Mouse (Mus musculus) megakaryocyte, embryonic 14.5 days (primary cell): ENCODE data around the gene Pck2. TPM values are rescaled to one million over a fixed set of nuclear protein-coding genes. Genes with fewer than 3 reads are reported as not detected.

Experiments
- H3K27me3 ChIP-seq: replicated peaks from 2 replicates; pipeline ENCODE3; 2012; ENCODE audit warnings: inconsistent platforms
- H3K36me3 ChIP-seq: replicated peaks from 2 replicates; pipeline ENCODE3; 2012; ENCODE audit warnings: low read length, inconsistent platforms, mixed read lengths
- H3K4me1 ChIP-seq: 2 replicates; pipeline ENCODE4 v1.6.1; 2012; ENCODE audit warnings: inconsistent platforms
- H3K4me3 ChIP-seq: replicated peaks from 2 replicates; pipeline ENCODE3; 2012; ENCODE audit warnings: moderate library complexity, mild to moderate bottlenecking, inconsistent platforms
- H3K9me3 ChIP-seq: 2 replicates; pipeline ENCODE4 v1.6.1; 2012; ENCODE audit warnings: inconsistent platforms
- FLI1 ChIP-seq: IDR thresholded peaks from 2 replicates; pipeline ENCODE4 v1.6.1; 2012; ENCODE audit warnings: low read length, inconsistent platforms, mixed read lengths
- GATA1 ChIP-seq: IDR thresholded peaks from 3 replicates; pipeline ENCODE4 v1.6.1; 2012; ENCODE audit warnings: mixed read lengths, low read length, inconsistent platforms, borderline replicate concordance
- polyA plus RNA-seq: library from polyadenylated mRNA; stranded (reverse); fragments of >175 nt; gene quantifications from 2 replicates; pipeline ENCODE4 v1.2.3, GENCODE M21; 2012; ENCODE audit warnings: low replicate concordance; ENCODE audit not compliant: insufficient read depth

The Pck2 gene
- 19.1 and 50.7 TPM in 2 replicates for polyA plus RNA-seq

GRCm38 (mm10) chr14:55540067-55540786, at the start of gene Pck2:
TSS of gene Pck2 (plus strand) at chr14:55540266.
- no peak for TF ChIP-seq GATA1
- no peak for TF ChIP-seq FLI1
- peak within 1 kb of the TSS; percentile 98 for H3K4me3 ChIP-seq
- H3K27me3 ChIP-seq = peaks cover 2% of the 10 kb centered on the region
- H3K9me3 ChIP-seq = no peaks in the 10 kb centered on the region
- peaks cover 48% of the 10 kb centered on the region for H3K4me1 ChIP-seq
- peaks cover 36% of the 10 kb centered on the region for H3K36me3 ChIP-seq

GRCm38 (mm10) chr14:55490361-55491201, 49.5 kb upstream of the Pck2 start, which contains the start of gene Carmil3:
TSS of gene Carmil3 (plus strand) at chr14:55490651.
- Histone ChIP-seq H3K36me3 (no peaks in the 10 kb centered on the region), H3K9me3 (no peaks in the 10 kb centered on the region), H3K27me3 (peaks cover 89% of the 10 kb centered on the region), H3K4me3 (peak within 1 kb of the TSS; percentile 93), H3K4me1 (peaks cover 32% of the 10 kb centered on the region)
- TF ChIP-seq GATA1 (no peak), FLI1 (no peak)

GRCm38 (mm10) chr14:55491291-55491833, 48.7 kb upstream of the Pck2 start:
- no peaks in the 10 kb centered on the region for H3K9me3 ChIP-seq
- peak overlapping the region; percentile 93 for H3K4me3 ChIP-seq
- peaks cover 32% of the 10 kb centered on the region for H3K4me1 ChIP-seq
- peaks cover 92% of the 10 kb centered on the region for H3K27me3 ChIP-seq
- no peaks in the 10 kb centered on the region for H3K36me3 ChIP-seq
- TF ChIP-seq FLI1 = no peak
- TF ChIP-seq GATA1 = no peak

GRCm38 (mm10) chr14:55492103-55492502, 48.0 kb upstream of the Pck2 start:
- peak overlapping the region; percentile 93 for H3K4me3 ChIP-seq
- H3K36me3 ChIP-seq = no peaks in the 10 kb centered on the region
- H3K4me1 ChIP-seq = peaks cover 36% of the 10 kb centered on the region
- no peak for TF ChIP-seq GATA1
- TF ChIP-seq FLI1 = no peak
- H3K9me3 ChIP-seq = no peaks in the 10 kb centered on the region
- peaks cover 93% of the 10 kb centered on the region for H3K27me3 ChIP-seq

- Histone ChIP-seq H3K4me1 (peaks cover 39% of the 10 kb centered on the region), H3K27me3 (peaks cover 93% of the 10 kb centered on the region), H3K4me3 (no peak overlapping the region), H3K36me3 (no peaks in the 10 kb centered on the region), H3K9me3 (no peaks in the 10 kb centered on the region)
- TF ChIP-seq FLI1 (no peak), GATA1 (no peak)
Observed at GRCm38 (mm10) chr14:55495509-55496240, 44.4 kb upstream of the Pck2 start.

- Histone ChIP-seq H3K4me1 (peaks cover 27% of the 10 kb centered on the region), H3K27me3 (peaks cover 91% of the 10 kb centered on the region), H3K4me3 (no peak overlapping the region), H3K36me3 (no peaks in the 10 kb centered on the region), H3K9me3 (no peaks in the 10 kb centered on the region)
- no peak for TF ChIP-seq FLI1
- TF ChIP-seq GATA1 = no peak
Observed at GRCm38 (mm10) chr14:55496761-55497448, 43.2 kb upstream of the Pck2 start.

- TF ChIP-seq FLI1 = no peak
- no peak for TF ChIP-seq GATA1
- Histone ChIP-seq H3K36me3 (no peaks in the 10 kb centered on the region), H3K4me1 (peaks cover 22% of the 10 kb centered on the region), H3K4me3 (no peak overlapping the region), H3K27me3 (peaks cover 92% of the 10 kb centered on the region), H3K9me3 (no peaks in the 10 kb centered on the region)
Observed at GRCm38 (mm10) chr14:55497449-55497821, 42.6 kb upstream of the Pck2 start.

GRCm38 (mm10) chr14:55505612-55506011, 34.5 kb upstream of the Pck2 start:
- Histone ChIP-seq H3K4me3 (no peak overlapping the region), H3K9me3 (no peaks in the 10 kb centered on the region), H3K27me3 (peaks cover 86% of the 10 kb centered on the region), H3K4me1 (no peaks in the 10 kb centered on the region; the same call in 1 of the 2 replicates), H3K36me3 (no peaks in the 10 kb centered on the region)
- TF ChIP-seq GATA1 (no peak), FLI1 (no peak)

GRCm38 (mm10) chr14:55507801-55508200, 32.3 kb upstream of the Pck2 start:
- Histone ChIP-seq H3K4me1 (peaks cover 5% of the 10 kb centered on the region), H3K9me3 (no peaks in the 10 kb centered on the region), H3K4me3 (peak overlapping the region; percentile 29), H3K36me3 (no peaks in the 10 kb centered on the region), H3K27me3 (peaks cover 87% of the 10 kb centered on the region)
- TF ChIP-seq GATA1 = no peak
- no peak for TF ChIP-seq FLI1
